Mouse (Mus musculus): ENCODE measurements around the gene Uqcrc2. TPM values are rescaled to one million over a fixed set of nuclear protein-coding genes. Genes with fewer than 3 reads are reported as not detected.

Gene Uqcrc2
- polyA plus RNA-seq, 1 experiment from 2014 or later: 275 TPM

DNA sequence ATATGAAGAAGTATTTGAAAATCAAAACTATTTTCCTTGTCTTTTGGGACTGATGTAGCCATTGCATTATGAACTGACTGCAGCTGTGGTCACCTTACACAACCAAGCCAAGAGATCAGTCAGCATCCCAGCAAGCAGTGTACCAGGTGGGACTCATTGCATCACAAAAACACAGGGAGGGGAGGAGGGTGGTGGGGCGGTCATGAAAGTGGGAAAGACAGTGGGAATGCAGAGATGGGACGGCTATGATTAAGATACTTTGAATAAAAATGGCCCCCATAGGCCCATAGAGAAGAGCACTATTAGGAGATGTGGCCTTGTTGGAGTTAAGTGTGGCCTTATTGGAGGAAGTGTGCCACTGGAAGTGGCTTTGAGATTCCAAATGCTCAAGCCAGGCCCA is 61.4 kb downstream of the Uqcrc2 start:
- H3K36me3 ChIP-seq (ENCODE audit: control insufficient read depth, insufficient read depth, low read length): peaks cover 11% of the 10 kb centered on the region; the same call in 1 of the 2 replicates
- no peak for ATAC-seq
- H3K27ac ChIP-seq (ENCODE audit: low read depth, low read length): no peak overlapping the region

DNA sequence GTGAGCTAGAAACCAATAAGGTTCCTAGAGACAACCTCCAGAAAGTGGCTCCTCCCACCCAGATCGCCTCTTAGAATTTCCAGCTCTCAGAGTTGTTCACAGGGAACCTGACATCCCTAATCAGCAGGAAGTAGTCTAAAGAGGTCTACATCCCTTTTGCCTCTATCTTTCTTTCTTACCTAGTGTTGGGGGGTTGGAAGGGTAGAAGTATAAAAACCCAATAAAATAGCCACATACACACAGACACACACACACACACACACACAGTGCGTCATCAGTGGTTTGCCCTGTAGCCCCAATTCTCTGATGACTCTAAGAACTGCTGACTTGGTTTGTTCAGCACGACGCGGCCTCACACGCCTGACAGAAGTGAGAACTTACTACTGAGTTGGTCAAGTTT is 64.6 kb downstream of the Uqcrc2 start:
- no peaks in the 10 kb centered on the region for H3K4me1 ChIP-seq (ENCODE audit: control insufficient read depth, insufficient read depth, low read length)
- no peak overlapping the region for H3K9ac ChIP-seq (ENCODE audit: low read length)
- no peak overlapping the region for H3K27ac ChIP-seq (ENCODE audit: low read depth, low read length)
- 92% methylated on average over 6 of the region's 6 CpGs for WGBS
- H3K4me2 ChIP-seq (ENCODE audit: low read length): no peak overlapping the region
- H3K27me3 ChIP-seq (replicated peaks; ENCODE audit: control insufficient read depth, insufficient read depth, low read length): no peaks in the 10 kb centered on the region
- DNase-seq (ENCODE audit: low spot score) (no peak), ATAC-seq (no peak)
- no peaks in the 10 kb centered on the region for H3K36me3 ChIP-seq (ENCODE audit: control insufficient read depth, insufficient read depth, low read length)
- H3K9me3 ChIP-seq (replicated peaks; ENCODE audit: control insufficient read depth, low read length): no peaks in the 10 kb centered on the region
- no peak overlapping the region for H3K4me3 ChIP-seq (ENCODE audit: low read depth, low read length)

More for the DNA sequence above, 61.4 kb downstream of the Uqcrc2 start:
- no peaks in the 10 kb centered on the region for H3K4me1 ChIP-seq (ENCODE audit: control insufficient read depth, insufficient read depth, low read length)
- DNase-seq (ENCODE audit: low spot score): no peak
- H3K9me3 ChIP-seq (replicated peaks; ENCODE audit: control insufficient read depth, low read length): no peaks in the 10 kb centered on the region
- 93% methylated on average over 2 of the region's 2 CpGs for WGBS
- H3K27me3 ChIP-seq (replicated peaks; ENCODE audit: control insufficient read depth, insufficient read depth, low read length): no peaks in the 10 kb centered on the region
- H3K9ac ChIP-seq (ENCODE audit: low read length): no peak overlapping the region
- no peak overlapping the region for H3K4me3 ChIP-seq (ENCODE audit: low read depth, low read length)
- H3K4me2 ChIP-seq (ENCODE audit: low read length): no peak overlapping the region

DNA sequence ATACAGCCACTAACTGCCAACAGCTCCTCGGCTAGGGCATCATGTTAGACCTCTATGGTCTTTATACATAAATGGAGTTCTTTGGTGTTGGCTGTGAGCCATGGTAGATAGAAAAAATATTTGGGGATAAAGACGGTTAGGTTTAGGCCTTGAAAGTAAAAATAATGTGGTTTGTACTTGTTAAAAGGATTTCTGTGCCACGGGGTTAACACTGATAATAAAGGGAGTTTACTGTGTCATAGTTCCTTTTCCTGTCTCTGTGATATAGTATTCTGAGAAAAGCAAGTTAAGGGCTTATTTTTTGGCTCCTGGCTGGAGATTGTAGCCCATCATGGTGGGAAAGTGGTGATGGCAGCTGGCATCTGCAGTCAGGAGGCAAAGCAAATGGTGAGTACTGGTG is 68.9 kb downstream of the Uqcrc2 start:
- Histone ChIP-seq H3K4me3 (ENCODE audit: low read depth, low read length) (no peak overlapping the region), H3K27ac (ENCODE audit: low read depth, low read length) (no peak overlapping the region), H3K9ac (ENCODE audit: low read length) (no peak overlapping the region), H3K27me3 (replicated peaks; ENCODE audit: control insufficient read depth, insufficient read depth, low read length) (no peaks in the 10 kb centered on the region), H3K9me3 (replicated peaks; ENCODE audit: control insufficient read depth, low read length) (no peaks in the 10 kb centered on the region), H3K4me2 (ENCODE audit: low read length) (no peak overlapping the region), H3K36me3 (ENCODE audit: control insufficient read depth, insufficient read depth, low read length) (no peaks in the 10 kb centered on the region), H3K4me1 (ENCODE audit: control insufficient read depth, insufficient read depth, low read length) (no peaks in the 10 kb centered on the region)
- DNase-seq (ENCODE audit: low spot score): no peak
- no peak for ATAC-seq
- 80% methylated on average over 3 of the region's 3 CpGs for WGBS

Other genes starting within 250 kb of the Uqcrc2 start
- gene Abca16, start 225.5 kb upstream of the Uqcrc2 start, polyA plus RNA-seq (2014; fragmentation: Nextera tagmentation; extraction: Ambion mirVana): not detected in 2 replicates
- gene Pdzd9, start 35.2 kb downstream of the Uqcrc2 start, polyA plus RNA-seq (2014; fragmentation: Nextera tagmentation; extraction: Ambion mirVana): 0.08 and 0.27 TPM in 2 replicates
- 15.0 and 15.6 TPM in 2 replicates for gene Mosmo, start 42.4 kb downstream of the Uqcrc2 start, polyA plus RNA-seq (2014; fragmentation: Nextera tagmentation; extraction: Ambion mirVana)
- 1.1 and 1.6 TPM in 2 replicates for gene Vwa3a, start 104.1 kb downstream of the Uqcrc2 start, polyA plus RNA-seq (2014; fragmentation: Nextera tagmentation; extraction: Ambion mirVana)
- gene Gm5737, start 177.2 kb downstream of the Uqcrc2 start, polyA plus RNA-seq (2014; fragmentation: Nextera tagmentation; extraction: Ambion mirVana): not detected in 2 replicates
- 9.1 and 11.3 TPM in 2 replicates for gene Eef2k, start 207.7 kb downstream of the Uqcrc2 start, polyA plus RNA-seq (2014; fragmentation: Nextera tagmentation; extraction: Ambion mirVana)